Mouse (Mus musculus) heart, embryonic 11.5 days (tissue): ENCODE measurements around the gene Gm5416. TPM values are rescaled to one million over a fixed set of nuclear protein-coding genes. Genes with fewer than 3 reads are reported as not detected.
"Not testable (repeated sequence)": the region's sequence is repeated elsewhere in the genome, so short reads cannot be mapped to it uniquely, and the experiment has no call there.

Experiments used
- ATAC-seq: fragments of 200-750 bp; cut with Nextera tagmentation; replicated peaks from 2 replicates; pipeline ENCODE4 v1.8.0; 2017; ENCODE audit warnings: moderate library complexity; ENCODE audit not compliant: insufficient number of reproducible peaks, low FRiP score, low TSS enrichment
- H3K27ac ChIP-seq: fragments of 300-500 bp; sonication (generic); 2 replicates; pipeline ENCODE4 v1.5.1; 2014; ENCODE audit warnings: mild to moderate bottlenecking, low read depth, low read length
- H3K27me3 ChIP-seq: fragments of 300-500 bp; sonication (generic); 2 replicates; pipeline ENCODE4 v1.6.1; 2014; ENCODE audit warnings: mild to moderate bottlenecking, low read length, mixed read lengths; ENCODE audit not compliant: control insufficient read depth, insufficient read depth
- H3K36me3 ChIP-seq: fragments of 300-500 bp; sonication (generic); 2 replicates; pipeline ENCODE4 v1.6.1; 2014; ENCODE audit warnings: mild to moderate bottlenecking, low read length, moderate library complexity, mixed read lengths; ENCODE audit not compliant: control insufficient read depth, insufficient read depth
- H3K4me1 ChIP-seq: fragments of 300-500 bp; sonication (generic); 2 replicates; pipeline ENCODE4 v1.6.1; 2014; ENCODE audit warnings: low read length; ENCODE audit not compliant: control insufficient read depth, insufficient read depth
- H3K4me2 ChIP-seq: fragments of 300-500 bp; sonication (generic); 2 replicates; pipeline ENCODE4 v1.6.1; 2014; ENCODE audit warnings: mild to moderate bottlenecking, moderate library complexity
- H3K4me3 ChIP-seq: fragments of 300-500 bp; sonication (generic); 2 replicates; pipeline ENCODE4 v1.5.1; 2014; ENCODE audit warnings: low read depth, low read length
- H3K9ac ChIP-seq: fragments of 300-500 bp; sonication (generic); 2 replicates; pipeline ENCODE4 v1.6.1; 2014; ENCODE audit warnings: mild to moderate bottlenecking, low read depth, low read length, moderate library complexity
- H3K9me3 ChIP-seq: fragments of 300-500 bp; sonication (generic); replicated peaks from 2 replicates; pipeline ENCODE4 v1.6.1; 2016; ENCODE audit warnings: low read length; ENCODE audit not compliant: control insufficient read depth
- polyA plus RNA-seq: library from polyadenylated mRNA; unstranded; fragments of >200 nt; fragmentation: Nextera tagmentation; extraction: Ambion mirVana; gene quantifications from 2 replicates; pipeline ENCODE4 v1.2.1, GENCODE M21; 2014

The Gm5416 gene
- polyA plus RNA-seq, 1 experiment from 2014 or later: not detected

- H3K9ac ChIP-seq: not testable (repeated sequence)
Observed at GRCm38 (mm10) chr16:36260585-36260984, 50.4 kb downstream of the Gm5416 start.

More at GRCm38 (mm10) chr16:36260585-36260984, 50.4 kb downstream of the Gm5416 start:
- not testable (repeated sequence) for H3K4me1 ChIP-seq, H3K9me3 ChIP-seq, H3K27me3 ChIP-seq, H3K27ac ChIP-seq, H3K4me2 ChIP-seq, H3K36me3 ChIP-seq, ATAC-seq, H3K4me3 ChIP-seq

Other genes with a start within 250 kb of the Gm5416 start
- 49.9 and 58.1 TPM in 2 replicates for gene Kpna1, start 231.7 kb upstream of the Gm5416 start, polyA plus RNA-seq
- gene Wdr5b, start 169.2 kb upstream of the Gm5416 start, polyA plus RNA-seq: 6.5 and 7.6 TPM in 2 replicates
- gene Fam162a, start 138.8 kb upstream of the Gm5416 start, polyA plus RNA-seq: 723 and 731 TPM in 2 replicates
- gene Ccdc58, start 138.7 kb upstream of the Gm5416 start, polyA plus RNA-seq: 87.5 and 89.1 TPM in 2 replicates
- not detected in 2 replicates for gene Csta1, start 79.2 kb upstream of the Gm5416 start, polyA plus RNA-seq
- not detected in 2 replicates for gene Stfa2l1, start 53.6 kb upstream of the Gm5416 start, polyA plus RNA-seq
- gene Gm5483, start 26.2 kb upstream of the Gm5416 start, polyA plus RNA-seq: not detected in 2 replicates
- not detected in 2 replicates for gene 2010005H15Rik, start 11.1 kb downstream of the Gm5416 start, polyA plus RNA-seq
- 0.99 and 2.5 TPM in 2 replicates for gene Stfa1, start 66.5 kb downstream of the Gm5416 start, polyA plus RNA-seq
- gene BC117090, start 123.9 kb downstream of the Gm5416 start, polyA plus RNA-seq: not detected in 2 replicates
- 0.90 and 2.3 TPM in 2 replicates for gene BC100530, start 157.3 kb downstream of the Gm5416 start, polyA plus RNA-seq
- not detected in 2 replicates for gene Stfa2, start 198.1 kb downstream of the Gm5416 start, polyA plus RNA-seq
- gene Stfa3, start 245.0 kb downstream of the Gm5416 start, polyA plus RNA-seq: not detected in 2 replicates